Mouse (Mus musculus): ENCODE measurements at regions not wholly inside any gene's neighbourhood (a gene's known extent, or its start where the extent isn't known, plus 50 kb on each side); places are given as distances from the start of the nearest gene placed in this dataset.

DNA sequence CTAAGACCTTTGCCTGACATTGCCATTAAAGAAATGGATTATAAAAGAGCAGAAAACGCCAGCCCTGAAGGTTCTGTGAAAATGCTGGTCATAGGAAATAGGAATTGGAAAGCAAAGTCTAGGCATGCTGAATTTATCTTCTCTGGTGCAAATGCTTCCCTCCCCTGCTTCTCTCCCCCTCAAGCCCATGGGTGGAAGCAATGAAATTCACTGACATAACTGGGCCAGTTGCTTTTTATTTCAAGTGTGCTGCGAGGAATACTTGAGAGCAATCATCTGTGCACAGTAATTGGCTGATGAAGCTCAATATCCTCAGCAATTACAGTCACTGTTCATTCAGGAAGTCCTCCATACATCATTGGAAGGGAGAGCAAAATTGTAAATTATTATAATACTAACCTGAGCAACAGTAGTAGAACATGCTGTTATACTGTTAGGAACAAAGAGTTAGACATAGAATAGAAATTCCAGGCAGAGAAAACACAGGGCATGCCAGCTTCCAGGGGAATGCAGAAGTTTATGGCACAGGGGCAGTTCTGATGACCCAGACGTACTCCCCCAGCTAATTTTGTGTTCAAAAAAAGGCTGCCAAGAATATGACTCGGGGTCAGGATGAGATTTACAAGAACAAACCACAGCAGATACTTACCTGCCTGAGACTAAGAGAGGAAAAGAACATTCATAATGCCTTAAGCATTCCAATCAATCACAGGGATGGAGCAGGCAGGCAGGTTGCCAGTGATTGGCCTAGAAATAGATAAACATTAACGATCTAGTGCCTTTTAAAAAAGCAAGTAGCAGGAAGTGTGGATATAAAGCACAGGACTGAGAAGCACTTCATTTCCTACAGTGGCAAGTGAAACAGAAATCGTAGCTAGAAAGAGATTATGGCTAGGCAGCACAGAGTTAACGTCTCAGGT, 325.1 kb downstream of the Serpinb8 start:
- Histone ChIP-seq H3K9ac (no peak overlapping the region), H3K9me3 (no peaks in the 10 kb centered on the region), H3K27me3 (no peaks in the 10 kb centered on the region), H3K4me2 (replicated peaks) (no peak overlapping the region), H3K4me3 (no peak overlapping the region), H3K4me1 (peaks cover 11% of the 10 kb centered on the region; the same call in 1 of the 2 replicates), H3K36me3 (no peaks in the 10 kb centered on the region), H3K27ac (no peak overlapping the region)
- ATAC-seq (ENCODE audit: insufficient number of reproducible peaks, insufficient read depth, low FRiP score, low TSS enrichment): no peak
- WGBS: 52% methylated on average over 7 of the region's 7 CpGs

GRCm38 (mm10) chr1:107917037-107917436, 327.2 kb downstream of the Serpinb8 start:
- WGBS: 44% methylated on average over 5 of the region's 5 CpGs
- no peak for ATAC-seq (ENCODE audit: insufficient number of reproducible peaks, insufficient read depth, low FRiP score, low TSS enrichment)
- no peak overlapping the region for H3K4me3 ChIP-seq
- H3K4me1 ChIP-seq: peaks cover 11% of the 10 kb centered on the region; the same call in 1 of the 2 replicates
- H3K9ac ChIP-seq: no peak overlapping the region
- no peak overlapping the region for H3K4me2 ChIP-seq (replicated peaks)
- no peak overlapping the region for H3K27ac ChIP-seq
- H3K27me3 ChIP-seq: no peaks in the 10 kb centered on the region
- no peaks in the 10 kb centered on the region for H3K9me3 ChIP-seq
- no peaks in the 10 kb centered on the region for H3K36me3 ChIP-seq

GRCm38 (mm10) chr1:107941601-107942270, 351.9 kb downstream of the Serpinb8 start:
- 74% methylated on average over 5 of the region's 5 CpGs for WGBS
- H3K4me3 ChIP-seq: no peak overlapping the region
- H3K27me3 ChIP-seq: no peaks in the 10 kb centered on the region
- no peak overlapping the region for H3K27ac ChIP-seq
- ATAC-seq (ENCODE audit: insufficient number of reproducible peaks, insufficient read depth, low FRiP score, low TSS enrichment): no peak
- H3K9ac ChIP-seq: no peak overlapping the region
- H3K9me3 ChIP-seq: no peaks in the 10 kb centered on the region
- H3K36me3 ChIP-seq: no peaks in the 10 kb centered on the region
- no peaks in the 10 kb centered on the region for H3K4me1 ChIP-seq
- H3K4me2 ChIP-seq (replicated peaks): no peak overlapping the region

DNA sequence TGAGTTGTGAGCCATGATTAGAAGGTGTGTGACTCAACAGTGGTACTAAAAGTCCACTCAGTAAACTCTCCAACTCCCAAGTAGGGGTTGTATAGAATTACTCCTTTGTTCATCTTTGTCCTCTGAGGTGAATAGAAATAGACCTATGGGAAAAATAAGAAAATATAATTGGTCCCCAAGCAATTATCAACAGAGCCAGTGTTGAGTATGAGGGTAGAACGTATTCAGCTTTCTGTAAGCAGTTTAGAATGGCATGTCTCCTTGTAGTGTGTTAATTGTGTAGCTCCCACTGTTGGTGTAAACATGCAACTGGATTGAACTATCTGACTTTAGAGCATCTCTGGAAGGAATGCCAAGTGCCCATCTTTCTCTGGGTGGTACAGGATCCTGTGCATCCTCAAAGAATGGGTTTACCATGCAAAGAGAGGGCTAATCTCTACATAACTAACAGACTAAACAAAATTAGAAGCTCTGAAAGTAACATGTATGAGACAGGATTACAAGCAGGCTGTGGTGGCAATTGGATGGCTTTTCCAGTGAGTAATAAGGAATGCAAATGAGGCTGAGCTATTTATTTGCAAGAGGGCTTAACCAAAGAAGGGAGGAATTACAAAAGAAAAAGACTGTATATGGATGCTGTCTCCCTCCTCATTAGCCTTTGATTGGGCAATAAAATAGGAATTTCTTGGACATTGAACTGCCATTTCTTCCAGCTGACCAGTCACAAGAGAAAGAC, 356.6 kb downstream of the Serpinb8 start:
- 49% methylated on average over 1 of the region's 1 CpGs for WGBS
- Histone ChIP-seq H3K4me3 (no peak overlapping the region), H3K4me1 (no peaks in the 10 kb centered on the region), H3K36me3 (no peaks in the 10 kb centered on the region), H3K27me3 (no peaks in the 10 kb centered on the region), H3K9ac (no peak overlapping the region), H3K4me2 (replicated peaks) (no peak overlapping the region), H3K9me3 (no peaks in the 10 kb centered on the region), H3K27ac (no peak overlapping the region)
- no peak for ATAC-seq (ENCODE audit: insufficient number of reproducible peaks, insufficient read depth, low FRiP score, low TSS enrichment)

- no peak overlapping the region for H3K4me3 ChIP-seq
- ATAC-seq (ENCODE audit: insufficient number of reproducible peaks, insufficient read depth, low FRiP score, low TSS enrichment): no peak
- no peak overlapping the region for H3K9ac ChIP-seq
- H3K9me3 ChIP-seq: no peaks in the 10 kb centered on the region
- H3K4me2 ChIP-seq (replicated peaks): no peak overlapping the region
- H3K27me3 ChIP-seq: no peaks in the 10 kb centered on the region
- no peak overlapping the region for H3K27ac ChIP-seq
- H3K4me1 ChIP-seq: no peaks in the 10 kb centered on the region
- 62% methylated on average over 2 of the region's 2 CpGs for WGBS
- H3K36me3 ChIP-seq: no peaks in the 10 kb centered on the region
Measured at GRCm38 (mm10) chr1:107950396-107950795, 360.6 kb downstream of the Serpinb8 start.

DNA sequence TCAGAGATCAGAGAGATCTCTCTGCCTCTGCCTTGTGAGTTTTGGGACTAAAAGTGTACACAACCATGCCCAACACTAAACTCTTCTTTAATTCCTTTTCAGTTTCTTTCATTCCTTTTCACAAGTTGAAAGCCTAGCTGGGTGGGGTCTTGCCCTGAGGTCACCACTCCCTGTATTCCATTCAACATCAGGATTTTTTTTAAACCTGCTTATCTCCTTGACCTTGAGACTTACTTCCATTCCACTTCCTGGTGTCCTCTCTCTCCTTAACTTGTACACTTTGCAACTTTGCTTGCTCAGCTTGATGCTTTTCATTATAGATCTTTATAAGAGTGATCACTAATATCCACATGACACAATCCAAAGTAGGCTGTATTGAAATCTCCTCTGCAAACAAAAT, 371.2 kb downstream of the Serpinb8 start:
- no peaks in the 10 kb centered on the region for H3K4me1 ChIP-seq
- no peak for ATAC-seq (ENCODE audit: insufficient number of reproducible peaks, insufficient read depth, low FRiP score, low TSS enrichment)
- H3K4me3 ChIP-seq: no peak overlapping the region
- no peak overlapping the region for H3K4me2 ChIP-seq (replicated peaks)
- H3K9me3 ChIP-seq: no peaks in the 10 kb centered on the region
- no peaks in the 10 kb centered on the region for H3K27me3 ChIP-seq
- H3K9ac ChIP-seq: no peak overlapping the region
- H3K36me3 ChIP-seq: no peaks in the 10 kb centered on the region
- H3K27ac ChIP-seq: no peak overlapping the region

GRCm38 (mm10) chr1:107975626-107976335, 386.0 kb downstream of the Serpinb8 start:
- H3K4me3 ChIP-seq: no peak overlapping the region
- H3K9ac ChIP-seq: no peak overlapping the region
- H3K27me3 ChIP-seq: no peaks in the 10 kb centered on the region
- no peaks in the 10 kb centered on the region for H3K4me1 ChIP-seq
- no peaks in the 10 kb centered on the region for H3K9me3 ChIP-seq
- ATAC-seq (ENCODE audit: insufficient number of reproducible peaks, insufficient read depth, low FRiP score, low TSS enrichment): no peak
- no peak overlapping the region for H3K27ac ChIP-seq
- no peak overlapping the region for H3K4me2 ChIP-seq (replicated peaks)
- no peaks in the 10 kb centered on the region for H3K36me3 ChIP-seq
- 57% methylated on average over 8 of the region's 8 CpGs for WGBS

DNA sequence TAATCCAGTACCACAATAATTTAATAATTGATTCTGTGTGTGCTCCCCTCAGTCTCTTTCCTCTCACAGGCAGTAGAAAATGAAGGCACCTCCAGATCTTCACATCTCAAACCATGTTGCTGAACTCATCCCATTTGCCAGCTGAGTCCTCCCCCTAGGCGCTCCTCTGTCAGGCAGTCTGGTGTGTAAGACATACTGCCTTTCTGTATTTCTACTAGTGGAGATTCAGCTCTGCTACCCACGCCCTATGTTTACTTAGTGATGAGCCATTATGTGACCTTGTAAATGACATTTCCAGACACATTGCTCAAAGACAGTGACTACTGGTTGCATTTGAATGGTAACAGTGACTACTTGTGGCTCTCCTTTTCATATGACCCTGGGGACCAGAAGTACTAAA, 387.9 kb downstream of the Serpinb8 start:
- no peak overlapping the region for H3K27ac ChIP-seq
- no peak overlapping the region for H3K9ac ChIP-seq
- 63% methylated on average over 2 of the region's 2 CpGs for WGBS
- no peak overlapping the region for H3K4me3 ChIP-seq
- no peaks in the 10 kb centered on the region for H3K9me3 ChIP-seq
- no peaks in the 10 kb centered on the region for H3K36me3 ChIP-seq
- no peaks in the 10 kb centered on the region for H3K27me3 ChIP-seq
- H3K4me2 ChIP-seq (replicated peaks): no peak overlapping the region
- no peaks in the 10 kb centered on the region for H3K4me1 ChIP-seq
- ATAC-seq (ENCODE audit: insufficient number of reproducible peaks, insufficient read depth, low FRiP score, low TSS enrichment): no peak

- no peak overlapping the region for H3K4me3 ChIP-seq
- WGBS: 28% methylated on average over 5 of the region's 5 CpGs
- H3K36me3 ChIP-seq: no peaks in the 10 kb centered on the region
- no peak for ATAC-seq (ENCODE audit: insufficient number of reproducible peaks, insufficient read depth, low FRiP score, low TSS enrichment)
- no peak overlapping the region for H3K9ac ChIP-seq
- no peaks in the 10 kb centered on the region for H3K9me3 ChIP-seq
- H3K27ac ChIP-seq: no peak overlapping the region
- H3K4me2 ChIP-seq (replicated peaks): no peak overlapping the region
- no peaks in the 10 kb centered on the region for H3K4me1 ChIP-seq
- no peaks in the 10 kb centered on the region for H3K27me3 ChIP-seq
Measured at GRCm38 (mm10) chr1:107978411-107978810, 388.6 kb downstream of the Serpinb8 start.

DNA sequence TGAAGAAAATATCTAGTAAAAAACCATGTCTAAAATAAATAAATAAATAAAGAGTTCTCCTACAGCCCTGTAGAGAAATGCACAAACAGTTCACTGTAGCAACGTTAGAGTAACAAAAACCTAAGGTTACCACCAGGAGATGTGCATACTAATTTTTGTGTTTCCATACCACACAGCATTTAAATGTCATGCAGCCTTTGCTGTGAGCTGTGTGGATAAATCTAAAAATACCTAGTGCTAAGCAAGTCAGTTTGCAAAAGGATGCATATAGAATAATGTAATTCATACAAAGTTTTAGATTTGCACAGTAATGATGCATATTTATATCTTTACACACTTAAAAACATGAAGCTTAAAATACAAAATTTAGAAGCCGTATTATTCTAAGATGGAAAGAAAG, 395.8 kb downstream of the Serpinb8 start:
- ATAC-seq (ENCODE audit: insufficient number of reproducible peaks, insufficient read depth, low FRiP score, low TSS enrichment): no peak
- no peak overlapping the region for H3K27ac ChIP-seq
- H3K36me3 ChIP-seq: no peaks in the 10 kb centered on the region
- 78% methylated on average over 2 of the region's 2 CpGs for WGBS
- H3K4me2 ChIP-seq (replicated peaks): no peak overlapping the region
- H3K9me3 ChIP-seq: no peaks in the 10 kb centered on the region
- no peak overlapping the region for H3K4me3 ChIP-seq
- no peaks in the 10 kb centered on the region for H3K4me1 ChIP-seq
- no peak overlapping the region for H3K9ac ChIP-seq
- H3K27me3 ChIP-seq: no peaks in the 10 kb centered on the region

DNA sequence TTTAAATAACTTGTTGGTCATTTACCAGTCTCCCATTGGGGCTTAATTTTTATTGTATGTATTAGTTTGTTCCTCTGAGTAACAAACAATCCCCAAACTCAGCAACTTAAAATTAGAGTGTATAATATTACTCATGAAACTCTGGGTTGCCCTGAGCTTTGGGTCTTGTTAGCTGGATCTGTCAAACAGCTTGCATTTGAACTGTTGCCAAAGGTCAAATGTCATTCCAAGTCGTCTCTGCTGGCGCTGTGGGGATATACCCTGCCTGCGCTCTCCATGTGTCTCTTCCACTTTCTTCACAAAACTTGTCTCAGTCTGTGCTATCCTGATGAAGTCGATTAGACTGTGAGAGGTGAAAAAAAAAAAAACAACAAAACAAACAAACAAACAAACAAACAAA, 398.3 kb downstream of the Serpinb8 start:
- Histone ChIP-seq H3K36me3 (no peaks in the 10 kb centered on the region), H3K27ac (no peak overlapping the region), H3K27me3 (no peaks in the 10 kb centered on the region), H3K9ac (no peak overlapping the region), H3K4me3 (no peak overlapping the region), H3K4me2 (replicated peaks) (no peak overlapping the region), H3K9me3 (no peaks in the 10 kb centered on the region), H3K4me1 (no peaks in the 10 kb centered on the region)
- WGBS: 32% methylated on average over 4 of the region's 4 CpGs
- ATAC-seq (ENCODE audit: insufficient number of reproducible peaks, insufficient read depth, low FRiP score, low TSS enrichment): no peak
